In the genomic region with DNA sequence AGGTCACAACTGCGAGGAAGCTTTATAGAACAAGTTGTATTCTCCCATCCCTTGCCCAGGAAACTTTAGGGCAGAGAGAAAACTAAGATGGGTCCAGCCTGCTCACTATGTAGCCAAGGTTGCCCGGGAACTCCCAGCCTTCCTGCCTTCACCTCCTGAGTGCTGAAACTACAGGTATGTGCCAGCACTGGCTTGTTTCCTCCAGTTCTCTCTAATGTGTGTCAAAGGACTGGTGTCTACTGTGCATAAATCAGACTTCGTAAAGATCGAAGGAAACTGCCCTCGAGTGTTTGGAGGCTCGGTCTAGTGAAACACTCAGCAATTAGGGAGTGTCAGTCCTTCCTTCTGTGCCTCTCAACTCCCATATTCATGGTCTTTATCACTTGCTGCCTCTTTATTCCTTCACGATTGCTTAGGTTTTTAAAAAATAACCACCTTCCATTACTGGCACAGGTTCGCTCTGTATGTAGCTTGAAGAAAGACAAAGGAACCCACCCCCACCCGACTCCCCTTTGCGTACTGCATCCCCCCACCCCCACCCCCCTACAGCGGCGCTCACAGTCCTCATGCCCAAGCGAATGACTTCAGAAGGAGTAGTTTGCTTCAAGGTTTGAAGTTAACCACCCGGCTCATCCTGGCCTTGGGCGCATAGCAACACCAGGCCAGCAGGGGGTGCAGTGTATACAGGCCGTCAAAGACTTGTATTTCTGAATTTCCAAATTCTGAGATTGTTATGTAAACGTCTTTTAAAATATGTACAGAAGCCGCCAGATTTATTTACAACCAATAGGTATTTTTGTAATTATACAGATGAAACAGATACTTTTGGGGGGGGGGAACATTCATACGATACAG, we compare ENCODE assay signal across 8 mouse cellular contexts. TPM values are rescaled to one million over a fixed set of nuclear protein-coding genes. Genes with fewer than 3 reads are reported as not detected.
A peak's percentile ranks its signal among the peaks of the same experiment; 100 is the strongest.
DNase-seq lines count a peak whose midpoint lies in the region; ATAC-seq and TF ChIP-seq lines count a peak whose summit lies in the region.

No protein-coding gene starts in this region.

- TF ChIP-seq CTCF in liver, adult 2 months (IDR thresholded peaks at IDR 0.05; ENCODE audit: low read depth, low read length) = peak; percentile 91

- no peak for TF ChIP-seq POLR2A in liver, adult 2 months (IDR thresholded peaks at IDR 0.05; ENCODE audit: extremely low read depth, insufficient read depth, low read length)
- no peak for TF ChIP-seq POLR2A in myocyte (IDR thresholded peaks at IDR 0.05; ENCODE audit: insufficient read length, low read depth)

- H3K27me3 ChIP-seq in embryonic facial prominence, embryonic 11.5 days (ENCODE audit: control insufficient read depth, insufficient read depth, low read length) = no peaks in the 10 kb centered on the region
- no peaks in the 10 kb centered on the region for H3K27me3 ChIP-seq in heart, embryonic 11.5 days (ENCODE audit: control insufficient read depth, insufficient read depth, low read length)
- H3K27me3 ChIP-seq in kidney, embryonic 16.5 days (ENCODE audit: insufficient read depth, low read length) = no peaks in the 10 kb centered on the region
- no peaks in the 10 kb centered on the region for H3K27me3 ChIP-seq in liver, adult 2 months (ENCODE audit: control insufficient read depth, insufficient read depth, low read length)
- no peaks in the 10 kb centered on the region for H3K27me3 ChIP-seq in myocyte (ENCODE audit: control insufficient read depth, insufficient read depth, insufficient read length)
- no peaks in the 10 kb centered on the region for H3K27me3 ChIP-seq in splenic B cell, adult 2 months (ENCODE audit: control insufficient read depth, insufficient read depth, low read length, poor library complexity, severe bottlenecking)

- H3K27ac ChIP-seq in embryonic facial prominence, embryonic 11.5 days (replicated peaks; ENCODE audit: low read depth, low read length) = no peak overlapping the region
- H3K27ac ChIP-seq in heart, embryonic 11.5 days (ENCODE audit: low read depth, low read length) = no peak overlapping the region
- H3K27ac ChIP-seq in kidney, embryonic 16.5 days (ENCODE audit: low read length) = no peak overlapping the region
- H3K27ac ChIP-seq in liver, adult 2 months (replicated peaks; ENCODE audit: insufficient read depth, low read depth, low read length) = no peak overlapping the region

- H3ac ChIP-seq in myocyte (ENCODE audit: control insufficient read depth, insufficient read length) = no peak overlapping the region

- H3K4me1 ChIP-seq in embryonic facial prominence, embryonic 11.5 days (ENCODE audit: control insufficient read depth, insufficient read depth, low read length) = no peaks in the 10 kb centered on the region
- H3K4me1 ChIP-seq in heart, embryonic 11.5 days (ENCODE audit: control insufficient read depth, insufficient read depth, low read length) = no peaks in the 10 kb centered on the region; the same call in 1 of the 2 replicates
- 0 out of 2 replicates have a peak, but pooled peaks cover 2% of the 10 kb centered on the region for H3K4me1 ChIP-seq in kidney, embryonic 16.5 days (ENCODE audit: insufficient read depth, low read length)
- H3K4me1 ChIP-seq in liver, adult 2 months (ENCODE audit: control insufficient read depth, insufficient read depth, low read length) = peaks cover 3% of the 10 kb centered on the region

- 35% methylated on average over 19 of the region's 19 CpGs for WGBS in embryonic facial prominence, embryonic 11.5 days
- 36% methylated on average over 19 of the region's 19 CpGs for WGBS in heart, embryonic 11.5 days (ENCODE audit: insufficient replicate concordance)
- WGBS in kidney, embryonic 16.5 days = 22% methylated on average over 19 of the region's 19 CpGs
- 36% methylated on average over 19 of the region's 19 CpGs for WGBS in liver, adult 2 months

- H3K36me3 ChIP-seq in embryonic facial prominence, embryonic 11.5 days (replicated peaks; ENCODE audit: control insufficient read depth, insufficient read depth, low read depth, low read length) = no peaks in the 10 kb centered on the region
- no peaks in the 10 kb centered on the region for H3K36me3 ChIP-seq in heart, embryonic 11.5 days (ENCODE audit: control insufficient read depth, insufficient read depth, low read length)
- H3K36me3 ChIP-seq in kidney, embryonic 16.5 days (ENCODE audit: insufficient read depth, low read length) = no peaks in the 10 kb centered on the region
- H3K36me3 ChIP-seq in liver, adult 2 months (ENCODE audit: control insufficient read depth, insufficient read depth, low read length) = no peaks in the 10 kb centered on the region
- H3K36me3 ChIP-seq in myocyte (ENCODE audit: control insufficient read depth, insufficient read depth) = no peaks in the 10 kb centered on the region
- H3K36me3 ChIP-seq in splenic B cell, adult 2 months (ENCODE audit: control insufficient read depth, insufficient read depth, low read length, poor library complexity, severe bottlenecking) = no peaks in the 10 kb centered on the region

- DNase-seq in 3134 (ENCODE audit: extremely low read depth, insufficient read length, low spot score) = peak; percentile 58
- DNase-seq in adrenal gland, postnatal 14 days = peak; percentile 88
- DNase-seq in embryonic facial prominence, embryonic 11.5 days (ENCODE audit: low spot score) = peak; percentile 86
- peak; percentile 68 for DNase-seq in liver, adult 2 months (ENCODE audit: extremely low read depth, low read depth, low spot score)
- peak; percentile 84 for DNase-seq in splenic B cell, adult 2 months (ENCODE audit: low read depth, low spot score)

- no peaks in the 10 kb centered on the region for H3K9me3 ChIP-seq in embryonic facial prominence, embryonic 11.5 days (replicated peaks; ENCODE audit: control insufficient read depth, low read length)
- H3K9me3 ChIP-seq in heart, embryonic 11.5 days (replicated peaks; ENCODE audit: control insufficient read depth, low read length) = no peaks in the 10 kb centered on the region
- H3K9me3 ChIP-seq in kidney, embryonic 16.5 days (ENCODE audit: low read length) = no peaks in the 10 kb centered on the region

- H3K4me2 ChIP-seq in embryonic facial prominence, embryonic 11.5 days (ENCODE audit: low read depth, low read length) = no peak overlapping the region
- H3K4me2 ChIP-seq in heart, embryonic 11.5 days = peak overlapping the region; percentile 64
- H3K4me2 ChIP-seq in kidney, embryonic 16.5 days (replicated peaks; ENCODE audit: low read depth, low read length) = peak overlapping the region; percentile 56
- peak overlapping the region; percentile 93 for H3K4me2 ChIP-seq in myocyte (ENCODE audit: low read depth)

- no peaks in the 10 kb centered on the region for H3K79me2 ChIP-seq in liver, adult 2 months (ENCODE audit: control insufficient read depth, insufficient read depth, low read length)
- H3K79me2 ChIP-seq in myocyte (ENCODE audit: control insufficient read depth, insufficient read depth) = no peaks in the 10 kb centered on the region

- H3K4me3 ChIP-seq in embryonic facial prominence, embryonic 11.5 days (ENCODE audit: low read depth, low read length) = no peak overlapping the region
- H3K4me3 ChIP-seq in heart, embryonic 11.5 days (ENCODE audit: low read depth, low read length) = no peak overlapping the region
- H3K4me3 ChIP-seq in kidney, embryonic 16.5 days (ENCODE audit: low read length) = 0 out of 2 replicates have a peak overlapping the region, but pooled peaks have one; percentile 8
- H3K4me3 ChIP-seq in liver, adult 2 months (ENCODE audit: insufficient read depth, low read depth, low read length) = no peak overlapping the region; the same call in 1 of the 2 replicates
- peak overlapping the region; percentile 2 for H3K4me3 ChIP-seq in myocyte

- H3K9ac ChIP-seq in embryonic facial prominence, embryonic 11.5 days (replicated peaks; ENCODE audit: low read length) = no peak overlapping the region
- H3K9ac ChIP-seq in heart, embryonic 11.5 days (ENCODE audit: low read depth, low read length) = no peak overlapping the region
- no peak overlapping the region for H3K9ac ChIP-seq in kidney, embryonic 16.5 days (replicated peaks; ENCODE audit: low read length)
- H3K9ac ChIP-seq in liver, adult 2 months (ENCODE audit: low read depth, low read length) = no peak overlapping the region

- ATAC-seq in embryonic facial prominence, embryonic 11.5 days (replicated peaks; ENCODE audit: insufficient number of reproducible peaks, low FRiP score, low TSS enrichment, low read depth) = no peak
- ATAC-seq in heart, embryonic 11.5 days (replicated peaks; ENCODE audit: insufficient number of reproducible peaks, low FRiP score, low TSS enrichment) = no peak
- peak; percentile 73; the same call in 1 of the 2 replicates for ATAC-seq in kidney, embryonic 16.5 days (ENCODE audit: low FRiP score, low TSS enrichment)

TF ChIP-seq in myocyte, 11 proteins besides CTCF, POLR2A, EP300 and RAD21:
- no peak for TF ChIP-seq SRF (IDR thresholded peaks at IDR 0.05; ENCODE audit: control insufficient read depth, insufficient read length, low read depth)
TF ChIP-seq in myocyte: peak in this region for 0.

RNA-seq across cellular contexts. Expression of a gene that starts 24.6 kb away (rescaled TPM):
- 0.11 and 0.15 TPM in 2 replicates for total RNA-seq in adrenal gland, postnatal 14 days (2021)
- polyA plus RNA-seq in embryonic facial prominence, embryonic 11.5 days (2014; fragmentation: Nextera tagmentation; extraction: Ambion mirVana) = 0.43 and 0.82 TPM in 2 replicates
- 0.09 TPM in 1 of 2 replicates, not detected in the other for polyA plus RNA-seq in heart, embryonic 11.5 days (2014; fragmentation: Nextera tagmentation; extraction: Ambion mirVana)
- polyA plus RNA-seq in kidney, embryonic 16.5 days (2015; fragmentation: Nextera tagmentation; extraction: Ambion mirVana) = 1.5 and 1.8 TPM in 2 replicates
- total RNA-seq in liver, adult 2 months (2014; rRNA removed) = not detected in 2 replicates
- polyA plus RNA-seq in liver, adult 2 months (2012; rRNA removed) = not detected in 2 replicates
- not detected for polyA plus RNA-seq in myocyte (2012; fragmentation: generic; extraction: Trizol)

RNA-seq across cellular contexts. Expression of a gene that starts 25.7 kb away (rescaled TPM):
- 1.1 TPM in 1 of 2 replicates, not detected in the other for total RNA-seq in adrenal gland, postnatal 14 days (2021)
- 0.92 and 1.9 TPM in 2 replicates for polyA plus RNA-seq in embryonic facial prominence, embryonic 11.5 days (2014; fragmentation: Nextera tagmentation; extraction: Ambion mirVana)
- polyA plus RNA-seq in heart, embryonic 11.5 days (2014; fragmentation: Nextera tagmentation; extraction: Ambion mirVana) = not detected in 2 replicates
- 0.39 and 0.46 TPM in 2 replicates for polyA plus RNA-seq in kidney, embryonic 16.5 days (2015; fragmentation: Nextera tagmentation; extraction: Ambion mirVana)
- 0.65 TPM in 1 of 2 replicates, not detected in the other for total RNA-seq in liver, adult 2 months (2014; rRNA removed)
- polyA plus RNA-seq in liver, adult 2 months (2012; rRNA removed) = 1.0 and 3.6 TPM in 2 replicates
- polyA plus RNA-seq in myocyte (2012; fragmentation: generic; extraction: Trizol) = not detected

RNA-seq across cellular contexts. Expression of a gene that starts 47.8 kb away (rescaled TPM):
- total RNA-seq in adrenal gland, postnatal 14 days (2021) = 65.8 and 67.3 TPM in 2 replicates
- 189 and 190 TPM in 2 replicates for polyA plus RNA-seq in embryonic facial prominence, embryonic 11.5 days (2014; fragmentation: Nextera tagmentation; extraction: Ambion mirVana)
- polyA plus RNA-seq in heart, embryonic 11.5 days (2014; fragmentation: Nextera tagmentation; extraction: Ambion mirVana) = 107 and 113 TPM in 2 replicates
- polyA plus RNA-seq in kidney, embryonic 16.5 days (2015; fragmentation: Nextera tagmentation; extraction: Ambion mirVana) = 133 and 136 TPM in 2 replicates
- total RNA-seq in liver, adult 2 months (2014; rRNA removed) = 33.7 and 37.3 TPM in 2 replicates
- 11.2 and 12.8 TPM in 2 replicates for polyA plus RNA-seq in liver, adult 2 months (2012; rRNA removed)
- polyA plus RNA-seq in myocyte (2012; fragmentation: generic; extraction: Trizol) = 77.5 TPM

Comparison
In these comparisons a context has a peak if more than half of its experiments do, and no peak if none do; other contexts are left out.
1. H3K4me3 ChIP-seq: peak in kidney, embryonic 16.5 days (single experiment) and myocyte (single experiment); none in embryonic facial prominence, embryonic 11.5 days (single experiment), heart, embryonic 11.5 days (single experiment) and liver, adult 2 months (single experiment).
2. Peak in every context shown above with its lines, with median percentiles within 50 percentile points of each other: DNase-seq.